Comparison of ENCODE assay signal across 19 mouse cellular contexts in the genomic region with DNA sequence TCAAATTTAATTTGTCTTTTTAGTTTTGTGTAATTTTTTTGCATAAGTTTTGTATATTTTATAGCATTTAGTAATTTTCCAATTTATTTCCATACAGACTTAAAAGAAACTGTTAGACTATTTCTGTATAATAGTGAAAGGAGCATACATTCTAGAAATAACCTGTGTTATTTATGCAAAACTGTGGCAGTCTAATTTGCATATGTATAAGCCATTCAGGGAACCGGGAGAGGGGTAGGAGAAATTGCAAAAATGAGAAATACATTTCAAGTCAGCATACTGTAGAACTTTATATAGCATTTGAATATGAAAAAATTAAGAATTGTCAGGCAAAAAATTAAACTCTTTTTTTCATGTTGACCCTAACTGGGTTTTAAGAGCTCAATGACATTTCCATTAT.
"Had no signal": no experiment of that assay in that cellular context is flagged by ENCODE, and none has a peak within 500 bp of the region (broad histone marks: within the 10 kb centered on the region; RNA-seq: fewer than 3 reads in every experiment).

No protein-coding gene starts in this region.

- DNase-seq: liver, postnatal 0 days; lung, adult 2 months; lung, postnatal 4 days; retina, postnatal 1 day; right cerebral cortex, adult 18-20 months; right cerebral cortex, postnatal 25 days; right cerebral cortex, postnatal 4 days; spleen, adult 18-20 months; thymus, adult 18-20 months; thymus, postnatal 14 days; thymus, postnatal 36 days had no signal

- H3K36me3 ChIP-seq: lung, embryonic 15.5 days; midbrain, embryonic 10.5 days; midbrain, embryonic 12.5 days; neural tube, embryonic 13.5 days; neural tube, embryonic 15.5 days had no signal

- H3K4me3 ChIP-seq: lung, embryonic 15.5 days; midbrain, embryonic 10.5 days; midbrain, embryonic 12.5 days; myocyte; neural tube, embryonic 13.5 days; neural tube, embryonic 15.5 days had no signal

- H3K9me3 ChIP-seq: lung, embryonic 15.5 days; midbrain, embryonic 10.5 days; midbrain, embryonic 12.5 days; neural tube, embryonic 13.5 days; neural tube, embryonic 15.5 days had no signal

- H3K9ac ChIP-seq: liver, postnatal 0 days; lung, embryonic 15.5 days; midbrain, embryonic 12.5 days; neural tube, embryonic 13.5 days; neural tube, embryonic 15.5 days had no signal

- H3K4me1 ChIP-seq: lung, embryonic 15.5 days; midbrain, embryonic 10.5 days; midbrain, embryonic 12.5 days; neural tube, embryonic 13.5 days; neural tube, embryonic 15.5 days had no signal

- H3K27me3 ChIP-seq: lung, embryonic 15.5 days; midbrain, embryonic 12.5 days; neural tube, embryonic 13.5 days; neural tube, embryonic 15.5 days had no signal

- ATAC-seq: liver, postnatal 0 days; lung, postnatal 0 days; midbrain, embryonic 16.5 days had no signal

- H3K4me2 ChIP-seq: lung, embryonic 15.5 days; midbrain, embryonic 12.5 days; neural tube, embryonic 13.5 days; neural tube, embryonic 15.5 days had no signal

- H3K27ac ChIP-seq: lung, embryonic 15.5 days; midbrain, embryonic 10.5 days; midbrain, embryonic 12.5 days; neural tube, embryonic 13.5 days; neural tube, embryonic 15.5 days had no signal
